Mouse (Mus musculus): Measurements from ENCODE around the gene St6galnac6. TPM values are rescaled to one million over a fixed set of nuclear protein-coding genes. Genes with fewer than 3 reads are reported as not detected.
A peak's percentile ranks its signal among the peaks of the same experiment; 100 is the strongest.

Gene St6galnac6
- polyA plus RNA-seq, 1 experiment from 2014 or later, result 38.2 TPM

DNA sequence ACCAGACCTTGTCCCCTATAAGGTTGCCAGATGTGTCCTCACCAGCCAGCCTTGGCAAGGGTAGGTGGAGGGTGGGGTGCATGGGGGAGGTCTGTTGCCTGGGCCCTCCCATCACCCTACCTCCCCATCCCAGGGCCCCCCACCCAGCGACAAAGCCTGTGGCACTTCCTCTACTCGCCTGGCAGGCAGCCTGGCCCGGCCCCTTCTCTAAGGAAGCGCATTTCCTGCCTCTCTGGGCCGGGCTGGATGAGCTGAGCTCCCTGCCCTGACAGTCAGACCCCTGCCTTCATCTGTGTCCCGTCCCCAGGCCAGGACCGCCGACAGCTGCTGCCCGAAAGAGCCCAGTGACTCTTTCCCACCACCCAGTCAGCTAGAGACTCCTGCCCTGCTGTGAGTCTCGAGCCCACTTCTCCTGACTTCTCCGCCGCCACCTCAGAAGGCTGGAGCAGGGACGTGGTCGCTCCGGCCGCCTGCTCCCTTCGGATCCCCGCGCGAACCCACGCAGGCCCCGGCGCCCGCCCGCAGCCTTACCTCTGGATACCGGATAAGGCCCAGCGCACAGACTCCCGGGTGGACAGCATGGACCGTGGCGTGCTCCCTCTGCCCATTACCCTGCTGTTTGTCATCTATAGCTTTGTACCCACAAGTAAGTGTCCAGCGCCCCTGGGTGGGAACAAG is 47.0 kb downstream of the St6galnac6 start, which contains the start of gene Eng:
Eng (plus strand) TSS at position 217 of the 678 bp plus-strand sequence.
- in situ Hi-C loops (cut with MboI; ENCODE audit: low pct_unique_long_range_greater_than_20kb), result no loop called here
- H3K27me3 ChIP-seq, result no peaks in the 10 kb centered on the region
- ChIA-PET CTCF (interaction anchor here (1.0 to 2.1 kb wide), 2 partner anchors 14 to 42 kb away, joined by 4 to 6 read pairs; no protein-coding TSS in a partner anchor), POLR2A (interaction anchor here (1.0 kb wide), 1 partner anchor 9 kb away, joined by 6 read pairs; no protein-coding TSS in a partner anchor)
- no peak for ATAC-seq
- DNase-seq (ENCODE audit: low read depth, low spot score), result no peak
- TF ChIP-seq CTCF (IDR thresholded peaks at IDR 0.05), result no peak

DNA sequence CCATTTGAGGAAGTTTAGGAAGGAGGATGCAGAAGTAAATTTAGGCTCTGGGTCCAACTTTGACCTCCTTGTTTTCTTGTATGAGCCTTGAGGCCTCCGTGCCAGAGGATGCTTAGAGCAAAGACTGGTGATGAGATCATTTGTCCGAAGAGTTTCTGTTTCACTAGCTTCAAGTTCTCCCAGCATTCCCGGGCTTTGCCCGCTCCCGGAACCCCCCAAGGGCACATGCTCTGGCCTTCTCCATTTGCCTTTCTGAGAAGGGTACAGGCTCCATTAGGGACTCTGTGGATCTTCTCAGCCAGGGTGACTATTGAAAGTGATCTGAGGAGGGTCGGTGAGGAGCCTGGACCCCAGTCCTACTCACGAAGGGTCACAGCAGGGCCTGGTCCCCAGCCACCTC is 47.9 kb downstream of the St6galnac6 start:
- TF ChIP-seq CTCF (IDR thresholded peaks at IDR 0.05), result no peak
- ChIA-PET CTCF (interaction anchor here (2.1 kb wide), 1 partner anchor 42 kb away, joined by 6 read pairs; no protein-coding TSS in a partner anchor), POLR2A (no interaction called here)
- DNase-seq (ENCODE audit: low read depth, low spot score), result no peak
- no peak for ATAC-seq
- H3K27me3 ChIP-seq, result no peaks in the 10 kb centered on the region
- in situ Hi-C loops (cut with MboI; ENCODE audit: low pct_unique_long_range_greater_than_20kb), result no loop called here

DNA sequence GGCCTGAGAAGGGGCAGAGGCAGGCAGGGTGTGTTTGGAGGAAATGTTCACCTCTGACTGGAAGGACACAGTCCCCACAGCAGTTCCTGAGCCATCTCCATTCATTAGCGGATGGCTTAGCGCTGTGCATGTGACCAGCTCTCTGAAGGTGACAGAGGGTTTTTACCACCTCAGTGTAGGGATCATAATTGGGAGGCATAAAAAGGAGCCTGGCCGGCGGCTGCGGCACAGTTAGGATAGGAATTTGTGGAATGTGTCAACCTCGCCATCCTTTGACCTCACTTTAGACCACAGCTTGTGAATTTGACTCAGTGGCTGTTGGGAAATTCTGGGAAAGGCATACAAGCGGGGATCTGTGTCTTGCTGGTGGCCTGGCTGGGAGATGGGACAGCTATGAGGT is 54.3 kb downstream of the St6galnac6 start:
- ChIA-PET CTCF (interaction anchor here (1.5 kb wide), 1 partner anchor 14 kb away, joined by 3 read pairs; no protein-coding TSS in a partner anchor), POLR2A (no interaction called here)
- in situ Hi-C loops (cut with MboI; ENCODE audit: low pct_unique_long_range_greater_than_20kb), result no loop called here
- ATAC-seq (peak; percentile 35), DNase-seq (ENCODE audit: low read depth, low spot score) (no peak)
- H3K27me3 ChIP-seq, result no peaks in the 10 kb centered on the region
- no peak for TF ChIP-seq CTCF (IDR thresholded peaks at IDR 0.05)

DNA sequence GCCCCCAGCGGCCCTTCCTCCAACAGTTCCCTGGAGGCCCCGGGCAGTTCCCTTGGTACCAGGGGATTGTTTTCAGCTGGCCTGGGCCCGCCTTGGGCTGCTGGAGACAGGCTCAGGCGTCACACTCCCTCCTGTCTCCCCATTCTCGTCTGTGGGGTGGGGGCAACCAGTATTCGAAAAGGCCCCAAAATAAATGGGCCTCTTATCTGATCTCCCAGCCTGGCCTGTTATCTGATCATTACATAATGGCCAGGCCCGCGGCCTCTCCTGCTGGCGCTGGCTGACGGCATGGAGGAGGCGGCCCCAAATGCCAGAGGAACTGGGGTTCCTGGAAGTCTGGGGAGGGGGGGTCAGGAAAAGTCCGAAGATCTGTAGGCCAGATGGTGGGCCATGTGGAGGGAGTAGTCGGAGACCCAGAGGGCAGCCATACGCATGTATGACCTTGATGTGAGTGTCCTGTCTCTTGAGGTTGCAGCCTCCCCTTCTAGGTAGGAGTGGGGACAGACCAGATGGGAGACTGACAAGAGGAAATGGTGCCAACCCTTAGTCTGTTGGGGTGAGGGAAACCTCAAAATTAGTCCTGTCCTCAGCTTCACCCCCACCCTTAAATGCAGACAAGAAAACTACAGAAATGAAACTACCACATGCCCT is 55.4 kb downstream of the St6galnac6 start:
- POLR2A ChIA-PET, result no interaction called here
- H3K27me3 ChIP-seq, result no peaks in the 10 kb centered on the region
- in situ Hi-C loops (cut with MboI; ENCODE audit: low pct_unique_long_range_greater_than_20kb), result no loop called here
- no peak for ATAC-seq
- TF ChIP-seq CTCF (IDR thresholded peaks at IDR 0.05), result no peak
- no peak for DNase-seq (ENCODE audit: low read depth, low spot score)
- CTCF ChIA-PET, result no interaction called here

DNA sequence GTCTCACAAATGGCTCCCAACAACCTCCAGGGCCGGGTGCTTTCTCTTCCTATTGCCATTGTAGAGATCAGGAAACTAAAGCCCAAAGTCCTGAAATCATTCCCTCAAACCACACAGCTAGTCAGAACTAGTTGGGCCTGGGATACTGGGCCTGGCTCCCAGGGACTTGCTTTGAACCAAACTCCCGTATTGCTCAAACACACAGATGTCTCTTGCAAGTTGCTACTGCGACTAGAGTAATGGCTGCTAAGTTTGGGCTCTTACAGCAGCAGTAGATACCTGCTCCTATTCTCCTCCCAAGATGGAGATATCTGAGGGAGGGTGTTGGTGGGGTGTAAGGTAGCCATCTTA is 55.9 kb downstream of the St6galnac6 start:
- ChIA-PET CTCF (no interaction called here), POLR2A (no interaction called here)
- in situ Hi-C loops (cut with MboI; ENCODE audit: low pct_unique_long_range_greater_than_20kb), result no loop called here
- no peak for TF ChIP-seq CTCF (IDR thresholded peaks at IDR 0.05)
- no peak for ATAC-seq
- H3K27me3 ChIP-seq, result no peaks in the 10 kb centered on the region
- DNase-seq (ENCODE audit: low read depth, low spot score), result no peak

DNA sequence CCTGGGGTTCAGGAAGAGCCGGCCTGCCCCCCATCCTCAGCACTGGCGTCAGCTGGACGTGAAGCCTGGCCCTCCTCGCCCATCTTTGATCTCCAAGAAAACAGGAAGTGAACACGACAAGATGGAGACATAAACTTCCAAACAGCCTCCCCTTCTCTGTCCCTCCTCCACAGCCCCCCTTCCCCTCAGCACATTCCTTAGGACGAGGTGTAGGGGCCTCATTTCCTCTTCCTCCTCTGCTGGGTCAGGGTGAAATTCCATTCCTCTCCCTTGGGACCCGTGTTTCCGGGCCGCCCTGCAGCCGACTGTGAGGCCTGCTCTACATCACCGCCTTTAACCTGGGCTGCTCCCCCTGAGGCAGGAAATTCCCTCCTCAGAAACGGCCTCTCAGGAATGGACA is 56.3 kb downstream of the St6galnac6 start:
- TF ChIP-seq CTCF (IDR thresholded peaks at IDR 0.05), result no peak
- ATAC-seq, result no peak
- CTCF ChIA-PET, result no interaction called here
- DNase-seq (ENCODE audit: low read depth, low spot score), result no peak
- no peaks in the 10 kb centered on the region for H3K27me3 ChIP-seq
- in situ Hi-C loops (cut with MboI; ENCODE audit: low pct_unique_long_range_greater_than_20kb), result no loop called here
- POLR2A ChIA-PET, result no interaction called here

DNA sequence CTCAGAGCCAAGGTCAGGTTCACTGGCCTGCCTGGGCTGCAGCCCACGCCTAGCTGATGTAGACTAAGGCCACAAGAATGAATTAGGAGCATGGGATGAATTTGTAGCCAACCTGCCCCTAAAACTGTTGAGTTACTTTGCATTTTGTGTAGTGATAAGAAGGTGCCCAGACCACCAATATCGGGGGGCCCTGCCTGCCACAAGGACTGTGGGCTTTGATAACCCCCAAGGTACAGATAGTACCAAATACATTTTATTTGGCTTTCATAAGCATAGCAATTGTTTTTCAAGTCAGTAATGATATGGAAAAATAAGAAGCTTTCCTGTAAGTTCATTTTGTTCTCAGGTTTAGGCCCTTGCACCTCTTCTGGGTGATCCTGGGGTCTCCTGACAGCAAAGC is 59.4 kb downstream of the St6galnac6 start:
- in situ Hi-C loops (cut with MboI; ENCODE audit: low pct_unique_long_range_greater_than_20kb), result no loop called here
- CTCF ChIA-PET, result no interaction called here
- POLR2A ChIA-PET, result no interaction called here
- no peaks in the 10 kb centered on the region for H3K27me3 ChIP-seq
- DNase-seq (ENCODE audit: low read depth, low spot score) (no peak), ATAC-seq (no peak)
- no peak for TF ChIP-seq CTCF (IDR thresholded peaks at IDR 0.05)

DNA sequence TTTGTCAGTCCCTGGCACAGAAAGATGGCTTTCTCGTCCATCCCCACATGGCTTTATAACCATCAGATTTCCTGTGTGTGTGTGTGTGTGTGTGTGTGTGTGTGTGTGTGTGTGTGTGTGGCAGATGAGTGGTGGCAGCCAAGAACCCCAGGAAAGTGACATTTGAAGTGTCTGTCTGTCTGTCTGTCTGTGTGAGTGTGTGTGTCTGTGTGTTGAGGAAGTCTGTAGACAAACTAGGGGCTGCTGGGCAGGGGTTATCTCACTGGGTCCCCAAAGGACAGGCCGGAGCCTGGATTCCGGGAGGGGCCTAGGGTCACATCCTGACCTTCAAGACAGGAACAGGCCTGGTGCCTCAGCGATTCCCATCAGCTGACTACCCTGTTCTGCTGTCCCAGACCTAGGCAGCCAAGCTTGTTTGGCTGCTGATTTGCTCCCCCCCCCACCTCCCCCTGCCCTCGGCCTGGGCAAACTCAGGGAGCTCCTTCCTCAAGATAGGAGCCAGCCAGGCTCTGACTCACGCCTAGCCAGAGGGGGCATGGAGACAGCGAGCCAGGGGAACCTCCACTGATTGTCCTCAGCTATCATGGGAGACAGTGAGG is 62.1 kb downstream of the St6galnac6 start:
- TF ChIP-seq CTCF (IDR thresholded peaks at IDR 0.05), result no peak
- CTCF ChIA-PET, result interaction anchor here (0.9 kb wide), 1 partner anchor 27 kb away, joined by 3 read pairs; no protein-coding TSS in a partner anchor
- no peaks in the 10 kb centered on the region for H3K27me3 ChIP-seq
- in situ Hi-C loops (cut with MboI; ENCODE audit: low pct_unique_long_range_greater_than_20kb), result no loop called here
- DNase-seq (ENCODE audit: low read depth, low spot score), result peak; percentile 25
- POLR2A ChIA-PET, result no interaction called here
- no peak for ATAC-seq

DNA sequence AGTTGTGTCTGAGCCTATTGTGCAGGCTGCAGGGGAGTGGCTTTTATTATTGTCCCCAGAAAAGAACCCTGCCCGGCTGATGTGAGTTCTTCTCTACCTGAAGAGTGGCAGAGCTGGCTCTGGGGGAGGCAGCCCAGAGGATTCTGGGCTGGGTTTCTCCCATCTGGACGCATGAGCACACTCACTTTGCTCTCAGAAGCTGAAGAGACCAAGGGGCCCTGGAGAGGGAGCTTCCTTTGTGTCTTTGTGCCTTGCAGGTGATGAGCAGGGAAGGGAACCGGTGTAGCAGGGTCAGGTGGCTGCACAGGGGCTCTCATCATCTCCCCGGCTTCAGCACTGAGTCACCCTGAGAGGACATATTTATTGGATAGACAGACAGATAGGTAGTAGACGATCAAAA is 62.8 kb downstream of the St6galnac6 start:
- DNase-seq (ENCODE audit: low read depth, low spot score) (no peak), ATAC-seq (no peak)
- in situ Hi-C loops (cut with MboI; ENCODE audit: low pct_unique_long_range_greater_than_20kb), result no loop called here
- CTCF ChIA-PET, result no interaction called here
- no peak for TF ChIP-seq CTCF (IDR thresholded peaks at IDR 0.05)
- POLR2A ChIA-PET, result no interaction called here
- no peaks in the 10 kb centered on the region for H3K27me3 ChIP-seq

DNA sequence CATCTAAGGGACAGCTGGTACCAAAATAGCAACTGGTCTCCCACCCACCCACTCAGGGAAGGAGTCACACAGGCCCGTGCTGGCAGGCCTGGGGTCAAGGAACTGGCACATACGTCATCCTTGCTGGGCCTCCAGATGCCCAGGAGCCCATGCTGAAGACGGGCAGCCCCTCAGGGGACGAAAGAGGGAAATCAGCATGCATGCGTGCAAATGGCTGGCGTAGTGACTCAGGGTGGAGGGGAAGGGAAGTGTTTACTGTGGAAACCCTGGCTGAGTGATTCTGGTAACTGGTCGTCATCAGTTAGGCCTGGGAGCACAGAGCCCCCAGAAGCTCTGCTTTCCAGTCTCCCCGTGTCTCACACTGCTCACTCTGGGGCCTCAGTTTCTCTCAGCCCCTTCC is 65.8 kb downstream of the St6galnac6 start:
- ChIA-PET POLR2A (no interaction called here), CTCF (no interaction called here)
- no peaks in the 10 kb centered on the region for H3K27me3 ChIP-seq
- no peak for ATAC-seq
- no peak for DNase-seq (ENCODE audit: low read depth, low spot score)
- no peak for TF ChIP-seq CTCF (IDR thresholded peaks at IDR 0.05)
- in situ Hi-C loops (cut with MboI; ENCODE audit: low pct_unique_long_range_greater_than_20kb), result no loop called here

DNA sequence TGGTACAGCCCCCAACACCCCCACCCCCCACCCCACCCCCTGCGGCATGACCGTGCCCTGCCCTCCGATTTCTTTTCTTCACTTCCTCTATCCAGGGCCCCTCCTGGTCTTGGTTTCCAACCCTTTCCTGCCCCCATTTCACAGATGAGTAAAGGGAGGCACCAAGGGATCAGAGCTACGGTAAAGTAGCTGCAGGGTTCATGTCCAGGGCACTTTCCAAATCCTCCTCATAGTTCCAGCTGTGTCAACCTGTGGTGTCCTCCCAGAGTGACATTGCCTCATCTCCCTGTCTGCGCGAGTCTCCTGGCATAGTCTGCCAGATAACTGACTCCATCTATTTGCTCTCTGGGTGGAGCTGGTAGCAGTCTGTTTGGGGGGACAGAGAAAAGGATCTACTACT is 66.3 kb downstream of the St6galnac6 start:
- DNase-seq (ENCODE audit: low read depth, low spot score) (no peak), ATAC-seq (no peak)
- ChIA-PET POLR2A (no interaction called here), CTCF (no interaction called here)
- H3K27me3 ChIP-seq, result no peaks in the 10 kb centered on the region
- no peak for TF ChIP-seq CTCF (IDR thresholded peaks at IDR 0.05)
- in situ Hi-C loops (cut with MboI; ENCODE audit: low pct_unique_long_range_greater_than_20kb), result no loop called here

Data from Patski (cell line).